Mouse (Mus musculus) forebrain, embryonic 13.5 days (tissue): ENCODE measurements at regions not wholly inside any gene's neighbourhood (a gene's known extent, or its start where the extent isn't known, plus 50 kb on each side); places are given as distances from the start of the nearest gene placed in this dataset.

ENCODE experiments used
- ATAC-seq: fragments of 200-750 bp; cut with Nextera tagmentation; 2 replicates; pipeline ENCODE4 v1.8.0; 2017
- H3K27ac ChIP-seq: fragments of 300-500 bp; sonication (generic); 2 replicates; pipeline ENCODE4 v1.5.1; 2015; ENCODE audit warnings: inconsistent platforms, mild to moderate bottlenecking, moderate library complexity
- H3K27me3 ChIP-seq: fragments of 300-500 bp; sonication (generic); 2 replicates; pipeline ENCODE4 v1.6.1; 2015; ENCODE audit warnings: mild to moderate bottlenecking, inconsistent platforms
- H3K36me3 ChIP-seq: fragments of 300-500 bp; sonication (generic); 2 replicates; pipeline ENCODE4 v1.6.1; 2015; ENCODE audit warnings: mild to moderate bottlenecking, inconsistent platforms; ENCODE audit not compliant: poor library complexity, severe bottlenecking
- H3K4me1 ChIP-seq: fragments of 300-500 bp; sonication (generic); 2 replicates; pipeline ENCODE4 v1.6.1; 2015; ENCODE audit warnings: inconsistent platforms
- H3K4me2 ChIP-seq: fragments of 300-500 bp; sonication (generic); 2 replicates; pipeline ENCODE4 v1.6.1; 2015; ENCODE audit warnings: inconsistent platforms, mild to moderate bottlenecking, moderate library complexity
- H3K4me3 ChIP-seq: fragments of 300-500 bp; sonication (generic); 2 replicates; pipeline ENCODE4 v1.5.1; 2015; ENCODE audit warnings: mild to moderate bottlenecking, inconsistent platforms
- H3K9ac ChIP-seq: fragments of 300-500 bp; sonication (generic); 2 replicates; pipeline ENCODE4 v1.6.1; 2015; ENCODE audit warnings: mild to moderate bottlenecking, inconsistent platforms
- H3K9me3 ChIP-seq: fragments of 300-500 bp; sonication (generic); replicated peaks from 2 replicates; pipeline ENCODE4 v1.6.1; 2016; ENCODE audit warnings: inconsistent platforms
- WGBS: fragments of 180-500 bp; shearing (Covaris S2); methylation state at CpG from one replicate; pipeline ENCODE4 v1.1.7; 2015; 5-methylcytosine and 5-hydroxymethylcytosine counted together

DNA sequence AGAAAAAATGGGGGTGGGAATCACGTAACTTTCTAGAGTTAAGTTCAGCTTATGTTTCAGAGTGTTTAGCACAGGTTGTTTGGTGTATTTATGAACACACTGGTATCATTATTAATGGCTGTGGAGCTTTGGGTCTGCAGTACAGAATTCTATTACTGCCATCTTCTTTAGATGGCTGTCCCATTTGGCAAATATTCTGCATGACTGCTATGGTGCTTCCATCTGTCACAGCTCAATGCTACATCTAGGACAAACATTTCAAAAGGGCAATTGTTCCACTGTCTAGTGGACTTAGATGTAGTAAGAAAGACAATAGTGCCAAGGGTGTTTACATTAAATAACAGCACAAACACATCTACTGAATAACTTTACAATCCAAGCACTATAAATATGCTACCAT is 2536.3 kb downstream of the Pcdh9 start:
- Histone ChIP-seq H3K4me1 (no peaks in the 10 kb centered on the region), H3K4me2 (no peak overlapping the region), H3K4me3 (no peak overlapping the region), H3K27ac (no peak overlapping the region), H3K36me3 (no peaks in the 10 kb centered on the region), H3K9me3 (no peaks in the 10 kb centered on the region), H3K27me3 (no peaks in the 10 kb centered on the region), H3K9ac (no peak overlapping the region)
- ATAC-seq: no peak
- 86% methylated on average over 1 of the region's 1 CpGs for WGBS

DNA sequence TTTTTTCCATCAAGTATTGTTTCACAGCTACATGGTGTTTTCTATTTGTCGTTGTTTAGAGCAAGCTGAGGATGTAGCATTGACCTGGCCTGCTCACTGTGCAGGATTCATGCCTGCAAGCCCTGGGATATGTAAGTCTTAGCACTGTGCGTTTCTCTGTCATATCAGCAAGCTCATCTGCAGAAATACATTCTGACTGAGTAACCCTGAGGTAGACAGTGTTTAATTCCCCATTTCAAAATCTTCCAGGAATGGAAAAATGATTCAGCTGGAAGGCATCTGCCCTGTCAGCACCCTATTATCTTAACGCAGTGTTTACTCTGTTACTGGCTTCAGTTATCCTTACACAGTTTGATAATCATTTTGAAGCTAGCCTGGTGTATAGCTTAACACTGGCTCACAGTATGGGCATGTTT is 2563.8 kb downstream of the Pcdh9 start:
- no peaks in the 10 kb centered on the region for H3K9me3 ChIP-seq
- peak; percentile 16; the same call in 1 of the 2 replicates for ATAC-seq
- H3K9ac ChIP-seq: no peak overlapping the region
- no peak overlapping the region for H3K4me2 ChIP-seq
- no peaks in the 10 kb centered on the region for H3K36me3 ChIP-seq
- 0 out of 2 replicates have a peak overlapping the region, but pooled peaks have one; percentile 4 for H3K27ac ChIP-seq
- no peaks in the 10 kb centered on the region for H3K27me3 ChIP-seq
- H3K4me3 ChIP-seq: no peak overlapping the region
- WGBS: 78% methylated on average over 3 of the region's 3 CpGs
- H3K4me1 ChIP-seq: no peaks in the 10 kb centered on the region
